12 mouse cellular contexts compared by ENCODE assay signal in the genomic region with DNA sequence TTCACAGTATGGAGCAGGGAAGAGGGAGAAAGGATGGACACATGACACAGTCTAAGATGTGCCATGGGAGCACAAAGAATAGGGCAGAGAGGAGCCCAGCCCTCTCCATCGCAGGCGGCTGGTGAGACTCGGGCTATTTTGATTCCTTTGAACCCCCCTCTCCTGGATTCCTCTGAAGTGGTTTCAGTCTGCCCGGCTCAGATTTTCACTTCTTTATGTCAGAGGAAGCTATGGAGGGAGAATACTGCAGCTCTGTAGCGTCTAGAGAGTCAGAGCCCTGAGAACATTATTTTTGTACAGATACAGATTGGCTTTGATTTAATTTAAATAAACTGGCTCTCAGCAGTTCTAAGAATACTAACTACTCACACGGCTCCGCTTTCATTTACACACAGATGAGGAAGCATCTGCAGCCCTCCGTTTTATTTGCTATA. TPM values are rescaled to one million over a fixed set of nuclear protein-coding genes. Genes with fewer than 3 reads are reported as not detected.
DNase-seq lines count a peak whose midpoint lies in the region; ATAC-seq and TF ChIP-seq lines count a peak whose summit lies in the region.
"Had no signal": no experiment of that assay in that cellular context is flagged by ENCODE, and none has a peak within 500 bp of the region (broad histone marks: within the 10 kb centered on the region; RNA-seq: fewer than 3 reads in every experiment).

No protein-coding gene starts in this region.

- H3K9ac ChIP-seq in heart, embryonic 13.5 days = 0 out of 2 replicates have a peak overlapping the region, but pooled peaks have one; percentile 61
- no peak overlapping the region for H3K9ac ChIP-seq in heart, embryonic 12.5 days
- H3K9ac ChIP-seq in forebrain, embryonic 13.5 days = 0 out of 2 replicates have a peak overlapping the region, but pooled peaks have one; percentile 1
- H3K9ac ChIP-seq in midbrain, embryonic 12.5 days (replicated peaks) = no peak overlapping the region

- 40% methylated on average over 8 of the region's 8 CpGs for WGBS in heart, embryonic 13.5 days
- WGBS in heart, embryonic 12.5 days = 43% methylated on average over 8 of the region's 8 CpGs
- 19% methylated on average over 8 of the region's 8 CpGs for WGBS in forebrain, embryonic 13.5 days
- WGBS in midbrain, embryonic 12.5 days = 37% methylated on average over 8 of the region's 8 CpGs

- no peaks in the 10 kb centered on the region for H3K36me3 ChIP-seq in heart, embryonic 13.5 days
- H3K36me3 ChIP-seq in heart, embryonic 12.5 days = no peaks in the 10 kb centered on the region
- H3K36me3 ChIP-seq in forebrain, embryonic 13.5 days (ENCODE audit: poor library complexity, severe bottlenecking) = no peaks in the 10 kb centered on the region
- no peaks in the 10 kb centered on the region for H3K36me3 ChIP-seq in midbrain, embryonic 12.5 days

- H3K4me2 ChIP-seq in heart, embryonic 13.5 days = peak overlapping the region; percentile 46
- H3K4me2 ChIP-seq in heart, embryonic 12.5 days = no peak overlapping the region
- peak overlapping the region; percentile 35 for H3K4me2 ChIP-seq in forebrain, embryonic 13.5 days
- H3K4me2 ChIP-seq in midbrain, embryonic 12.5 days (replicated peaks) = peak overlapping the region; percentile 23

- no peaks in the 10 kb centered on the region for H3K27me3 ChIP-seq in heart, embryonic 13.5 days (replicated peaks)
- H3K27me3 ChIP-seq in heart, embryonic 12.5 days (replicated peaks) = no peaks in the 10 kb centered on the region
- H3K27me3 ChIP-seq in forebrain, embryonic 13.5 days = no peaks in the 10 kb centered on the region
- no peaks in the 10 kb centered on the region for H3K27me3 ChIP-seq in midbrain, embryonic 12.5 days

- TF ChIP-seq CTCF in brain, embryonic 14.5 days (IDR thresholded peaks at IDR 0.05; ENCODE audit: borderline replicate concordance, extremely low read depth, insufficient read depth, insufficient read length) = no peak

- H3K27ac ChIP-seq in heart, embryonic 13.5 days (replicated peaks) = peak overlapping the region; percentile 45; the same call in 1 of the 2 replicates
- no peak overlapping the region; the same call in 1 of the 2 replicates for H3K27ac ChIP-seq in heart, embryonic 12.5 days (ENCODE audit: poor library complexity, severe bottlenecking)
- peak overlapping the region; percentile 69 for H3K27ac ChIP-seq in forebrain, embryonic 13.5 days
- H3K27ac ChIP-seq in midbrain, embryonic 12.5 days (replicated peaks) = peak overlapping the region; percentile 52; the same call in 1 of the 2 replicates

- no peak for TF ChIP-seq POLR2A in brain, embryonic 14.5 days (IDR thresholded peaks at IDR 0.05; ENCODE audit: borderline replicate concordance, extremely low read depth, insufficient read depth, insufficient read length, poor library complexity, severe bottlenecking)

- H3K4me1 ChIP-seq in heart, embryonic 13.5 days = peaks cover 22% of the 10 kb centered on the region
- H3K4me1 ChIP-seq in heart, embryonic 12.5 days (replicated peaks) = peaks cover 18% of the 10 kb centered on the region
- peaks cover 51% of the 10 kb centered on the region for H3K4me1 ChIP-seq in forebrain, embryonic 13.5 days
- peaks cover 41% of the 10 kb centered on the region for H3K4me1 ChIP-seq in midbrain, embryonic 12.5 days

- H3K4me3 ChIP-seq in heart, embryonic 13.5 days = no peak overlapping the region
- no peak overlapping the region for H3K4me3 ChIP-seq in heart, embryonic 12.5 days
- H3K4me3 ChIP-seq in forebrain, embryonic 13.5 days = no peak overlapping the region
- no peak overlapping the region for H3K4me3 ChIP-seq in midbrain, embryonic 12.5 days

- H3K9me3 ChIP-seq in heart, embryonic 13.5 days = no peaks in the 10 kb centered on the region
- H3K9me3 ChIP-seq in heart, embryonic 12.5 days (replicated peaks) = no peaks in the 10 kb centered on the region
- no peaks in the 10 kb centered on the region for H3K9me3 ChIP-seq in forebrain, embryonic 13.5 days (replicated peaks)
- no peaks in the 10 kb centered on the region for H3K9me3 ChIP-seq in midbrain, embryonic 12.5 days

- peak; percentile 65 for DNase-seq in brain, embryonic 14.5 days (ENCODE audit: low read depth)
- DNase-seq in retina, embryonic 14.5 days (ENCODE audit: low spot score) = no peak
- DNase-seq in right cerebral cortex, postnatal 4 days = no peak
- DNase-seq in lung, postnatal 36 days = no peak
- DNase-seq: gastrocnemius, postnatal 36 days; kidney, adult 18-20 months; lung, adult 2 months had no signal

- ATAC-seq in heart, embryonic 13.5 days (ENCODE audit: extremely low read depth, insufficient number of reproducible peaks, low FRiP score, low TSS enrichment) = no peak
- ATAC-seq in heart, embryonic 12.5 days (ENCODE audit: insufficient number of reproducible peaks, low FRiP score) = no peak
- ATAC-seq in forebrain, embryonic 13.5 days = peak; percentile 54; the same call in 1 of the 2 replicates
- ATAC-seq in midbrain, embryonic 12.5 days (ENCODE audit: low FRiP score, low read depth) = no peak; the same call in 1 of the 2 replicates
- ATAC-seq: CD4-positive, CD25-positive, alpha-beta regulatory T cell, adult 4 months had no signal

RNA-seq across cellular contexts. Expression of gene AU040320, which starts 25.8 kb away (rescaled TPM):
- polyA plus RNA-seq in heart, embryonic 13.5 days (2015; fragmentation: Nextera tagmentation; extraction: Ambion mirVana) = 20.7 and 23.0 TPM in 2 replicates
- polyA plus RNA-seq in heart, embryonic 12.5 days (2016; fragmentation: Nextera tagmentation; extraction: Ambion mirVana) = 28.1 and 29.8 TPM in 2 replicates
- 36.0 and 52.4 TPM in 2 replicates for polyA plus RNA-seq in brain, embryonic 14.5 days (2012; rRNA removed)
- polyA plus RNA-seq in forebrain, embryonic 13.5 days (2015; fragmentation: Nextera tagmentation; extraction: Ambion mirVana) = 29.3 and 32.6 TPM in 2 replicates
- polyA plus RNA-seq in midbrain, embryonic 12.5 days (2016; fragmentation: Nextera tagmentation; extraction: Ambion mirVana) = 32.9 and 35.0 TPM in 2 replicates

RNA-seq across cellular contexts. Expression of gene Ncdn, which starts 25.9 kb away (rescaled TPM):
- 23.0 and 23.4 TPM in 2 replicates for polyA plus RNA-seq in heart, embryonic 13.5 days (2015; fragmentation: Nextera tagmentation; extraction: Ambion mirVana)
- 31.3 and 32.4 TPM in 2 replicates for polyA plus RNA-seq in heart, embryonic 12.5 days (2016; fragmentation: Nextera tagmentation; extraction: Ambion mirVana)
- 102 and 107 TPM in 2 replicates for polyA plus RNA-seq in brain, embryonic 14.5 days (2012; rRNA removed)
- polyA plus RNA-seq in forebrain, embryonic 13.5 days (2015; fragmentation: Nextera tagmentation; extraction: Ambion mirVana) = 47.6 and 60.0 TPM in 2 replicates
- polyA plus RNA-seq in midbrain, embryonic 12.5 days (2016; fragmentation: Nextera tagmentation; extraction: Ambion mirVana) = 48.9 and 49.9 TPM in 2 replicates

RNA-seq across cellular contexts. Expression of gene Tfap2e, which starts 43.1 kb away (rescaled TPM):
- polyA plus RNA-seq in heart, embryonic 13.5 days (2015; fragmentation: Nextera tagmentation; extraction: Ambion mirVana) = not detected in 2 replicates
- polyA plus RNA-seq in heart, embryonic 12.5 days (2016; fragmentation: Nextera tagmentation; extraction: Ambion mirVana) = not detected in 2 replicates
- 2.7 and 3.2 TPM in 2 replicates for polyA plus RNA-seq in brain, embryonic 14.5 days (2012; rRNA removed)
- 0.19 and 0.31 TPM in 2 replicates for polyA plus RNA-seq in forebrain, embryonic 13.5 days (2015; fragmentation: Nextera tagmentation; extraction: Ambion mirVana)
- 2.2 and 3.3 TPM in 2 replicates for polyA plus RNA-seq in midbrain, embryonic 12.5 days (2016; fragmentation: Nextera tagmentation; extraction: Ambion mirVana)
- polyA plus RNA-seq: CD4-positive, CD25-positive, alpha-beta regulatory T cell, adult 4 months had no signal

Comparison
In these comparisons a context has a peak if more than half of its experiments do, and no peak if none do; other contexts are left out.
1. H3K9ac ChIP-seq: peak in heart, embryonic 13.5 days (single experiment) and forebrain, embryonic 13.5 days (single experiment); none in heart, embryonic 12.5 days (single experiment) and midbrain, embryonic 12.5 days (single experiment).